Mouse (Mus musculus): ENCODE results near the gene Olfr672. TPM values are rescaled to one million over a fixed set of nuclear protein-coding genes. Genes with fewer than 3 reads are reported as not detected.

Olfr672 gene
- not detected for polyA plus RNA-seq (2017; shearing (Covaris generic))

GRCm38 (mm10) chr7:105001929-105002328 lies at the start of gene Olfr672:
TSS of gene Olfr672 (minus strand) at chr7:105002029.

GRCm38 (mm10) chr7:105032398-105032797 lies 30.6 kb upstream of the Olfr672 start, which contains the start of gene Olfr676:
TSS of gene Olfr676 (plus strand) at chr7:105032698.

GRCm38 (mm10) chr7:105028360-105028759 lies 26.5 kb upstream of the Olfr672 start, which contains the start of gene Olfr675:
TSS of gene Olfr675 (minus strand) at chr7:105028460.

GRCm38 (mm10) chr7:104979026-104979425 lies 22.8 kb downstream of the Olfr672 start, which contains the start of gene Olfr671:
TSS of gene Olfr671 (minus strand) at chr7:104979126.

GRCm38 (mm10) chr7:104962520-104962919 lies 39.3 kb downstream of the Olfr672 start, which contains the start of gene Olfr670:
TSS of gene Olfr670 (minus strand) at chr7:104962620.

Other genes starting within 250 kb of the Olfr672 start
- not detected for gene Usp17le, start 224.6 kb downstream of the Olfr672 start, polyA plus RNA-seq (2017; shearing (Covaris generic))
- gene Usp17lb, start 159.4 kb downstream of the Olfr672 start, polyA plus RNA-seq (2017; shearing (Covaris generic)), result not detected
- 0.10 TPM for gene Usp17la, start 145.0 kb downstream of the Olfr672 start, polyA plus RNA-seq (2017; shearing (Covaris generic))
- gene Olfr665, start 124.0 kb downstream of the Olfr672 start, polyA plus RNA-seq (2017; shearing (Covaris generic)), result not detected
- gene Olfr666, start 106.1 kb downstream of the Olfr672 start, polyA plus RNA-seq (2017; shearing (Covaris generic)), result not detected
- gene Olfr667, start 80.5 kb downstream of the Olfr672 start, polyA plus RNA-seq (2017; shearing (Covaris generic)), result not detected
- not detected for gene Olfr668, start 74.0 kb downstream of the Olfr672 start, polyA plus RNA-seq (2017; shearing (Covaris generic))
- gene Olfr669, start 67.8 kb downstream of the Olfr672 start, polyA plus RNA-seq (2017; shearing (Covaris generic)), result not detected
- not detected for gene Olfr670, start 39.4 kb downstream of the Olfr672 start, polyA plus RNA-seq (2017; shearing (Covaris generic))
- not detected for gene Olfr671, start 22.9 kb downstream of the Olfr672 start, polyA plus RNA-seq (2017; shearing (Covaris generic))
- not detected for gene Olfr675, start 26.4 kb upstream of the Olfr672 start, polyA plus RNA-seq (2017; shearing (Covaris generic))
- gene Olfr676, start 30.7 kb upstream of the Olfr672 start, polyA plus RNA-seq (2017; shearing (Covaris generic)), result not detected
- not detected for gene Olfr677, start 49.3 kb upstream of the Olfr672 start, polyA plus RNA-seq (2017; shearing (Covaris generic))
- not detected for gene Olfr678, start 62.4 kb upstream of the Olfr672 start, polyA plus RNA-seq (2017; shearing (Covaris generic))
- gene Olfr679, start 79.2 kb upstream of the Olfr672 start, polyA plus RNA-seq (2017; shearing (Covaris generic)), result not detected
- gene Olfr680-ps1, start 90.8 kb upstream of the Olfr672 start, polyA plus RNA-seq (2017; shearing (Covaris generic)), result not detected
- not detected for gene Olfr681, start 114.8 kb upstream of the Olfr672 start, polyA plus RNA-seq (2017; shearing (Covaris generic))
- gene Olfr683, start 145.0 kb upstream of the Olfr672 start, polyA plus RNA-seq (2017; shearing (Covaris generic)), result not detected
- not detected for gene Olfr684, start 161.6 kb upstream of the Olfr672 start, polyA plus RNA-seq (2017; shearing (Covaris generic))
- gene Olfr685, start 184.0 kb upstream of the Olfr672 start, polyA plus RNA-seq (2017; shearing (Covaris generic)), result not detected
- not detected for gene Olfr686, start 205.5 kb upstream of the Olfr672 start, polyA plus RNA-seq (2017; shearing (Covaris generic))